Mouse (Mus musculus): ENCODE data around the gene Slc22a5.

GRCm38 (mm10) chr11:53843106-53843505, 48.4 kb downstream of the Slc22a5 start:
- TF ChIP-seq CTCF (IDR thresholded peaks at IDR 0.05; ENCODE audit: low read depth) (no peak), EP300 (optimal IDR thresholded peaks at IDR 0.05) (no peak)
